Mouse (Mus musculus): ENCODE results near the gene Gm10271.

The Gm10271 gene

DNA sequence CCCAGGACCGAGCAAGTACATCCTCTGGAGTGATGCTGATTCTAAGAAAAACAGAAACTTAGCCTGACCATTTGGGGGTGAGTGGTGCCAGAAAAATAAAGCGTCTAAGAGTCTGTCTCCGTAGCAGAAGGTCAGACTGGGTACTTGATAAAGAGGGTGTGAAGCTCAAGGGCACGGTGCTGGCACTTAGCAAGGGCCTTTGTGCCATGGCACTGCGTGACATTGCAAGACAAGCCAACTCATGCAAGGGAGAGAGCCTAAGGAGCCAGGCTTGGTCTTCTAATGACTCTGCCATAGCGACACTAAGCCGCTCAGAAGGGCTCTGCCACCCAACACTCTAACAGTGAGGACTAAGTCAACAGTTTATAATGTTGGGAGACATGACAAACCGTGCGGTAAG, 6.4 kb upstream of the Gm10271 start:
- DNase-seq (ENCODE audit: low spot score), result no peak

DNA sequence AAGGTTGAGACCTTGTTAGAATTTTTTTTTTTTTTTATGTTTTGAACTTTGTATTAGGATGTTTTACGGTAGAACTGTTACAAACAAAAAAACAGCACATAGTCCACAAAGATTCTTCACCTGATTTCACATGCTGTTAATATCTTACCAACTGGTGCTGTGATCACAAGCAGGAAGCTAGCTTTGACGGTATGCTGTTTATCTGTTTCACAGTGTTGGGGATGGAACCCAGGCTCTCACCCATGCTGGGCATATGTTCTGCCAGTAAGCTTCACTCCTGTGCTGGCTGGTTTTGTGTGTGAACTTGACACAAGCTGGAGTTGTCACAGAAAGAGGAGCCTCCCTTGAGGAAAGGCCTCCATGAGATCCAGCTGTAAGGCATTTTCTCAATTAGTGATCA, 5.4 kb upstream of the Gm10271 start:
- DNase-seq (ENCODE audit: low spot score), result no peak

DNA sequence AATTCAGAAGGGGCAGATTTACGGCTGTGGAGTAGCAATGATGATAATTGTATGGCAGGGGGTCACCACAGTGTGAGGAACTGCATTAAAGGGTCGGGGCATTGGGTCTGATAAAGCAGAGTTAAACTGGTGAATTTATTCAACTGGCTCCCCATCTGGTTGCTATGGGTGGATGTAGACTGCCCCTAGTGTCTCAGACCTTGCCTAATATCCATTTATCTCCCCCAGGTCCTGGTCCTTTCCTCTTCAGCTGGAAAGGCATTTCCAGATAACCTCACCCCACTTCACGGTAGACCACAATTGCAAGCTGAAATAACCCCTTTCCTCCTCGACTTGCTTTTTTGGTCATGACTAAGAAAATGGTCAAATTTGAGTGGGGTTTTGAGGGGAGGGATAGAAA, 5.0 kb upstream of the Gm10271 start:
- no peak for DNase-seq (ENCODE audit: low spot score)

GRCm38 (mm10) chr10:116968741-116969140, 3.7 kb downstream of the Gm10271 start:
- no peak for DNase-seq (ENCODE audit: low spot score)

- DNase-seq (ENCODE audit: low spot score), result no peak
These were observed 6.3 kb downstream of the Gm10271 start for GRCm38 (mm10) chr10:116966065-116966464.

DNA sequence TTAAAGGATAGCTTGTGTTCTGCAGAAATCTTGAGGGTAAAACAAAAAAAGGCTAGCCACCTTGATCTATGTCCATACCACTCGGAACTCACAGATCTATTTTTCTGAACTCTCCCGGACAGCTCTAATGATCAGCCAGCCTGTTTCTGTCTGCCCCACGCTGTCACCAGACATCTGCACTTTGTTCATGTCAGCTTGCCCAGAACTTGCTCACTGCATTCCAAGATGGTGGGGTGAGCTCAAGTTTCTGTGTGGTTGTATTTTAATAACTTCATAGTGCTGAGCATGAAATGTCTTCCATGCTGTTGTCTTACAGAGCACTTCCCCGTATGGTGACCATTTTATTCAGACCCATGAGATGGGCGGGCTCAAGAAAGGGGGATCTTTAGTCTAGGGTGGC, 7.1 kb downstream of the Gm10271 start:
- peak; percentile 16 for DNase-seq (ENCODE audit: low spot score)

DNA sequence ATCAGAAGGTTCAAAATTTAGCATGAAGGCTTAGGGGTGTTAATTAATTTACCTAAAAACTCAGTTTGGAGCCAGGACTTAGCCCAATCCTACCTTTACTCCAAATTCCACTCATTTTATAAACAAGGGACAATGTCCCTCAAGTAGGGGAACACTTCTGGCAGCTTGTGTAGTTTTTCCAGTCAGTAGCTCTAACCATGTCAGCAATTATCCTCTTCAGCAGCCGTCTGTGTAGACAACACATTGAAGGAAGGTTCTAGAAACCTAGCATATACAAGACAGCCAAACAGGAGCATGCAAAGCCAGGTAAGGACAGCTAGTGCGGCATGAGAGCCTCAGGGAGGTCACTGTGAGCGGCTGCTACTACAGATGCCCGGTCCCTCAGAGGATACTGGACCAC, 7.8 kb downstream of the Gm10271 start:
- DNase-seq (ENCODE audit: low spot score), result no peak

- DNase-seq (ENCODE audit: low spot score), result no peak
These were observed 8.3 kb downstream of the Gm10271 start for GRCm38 (mm10) chr10:116964084-116964483.

DNA sequence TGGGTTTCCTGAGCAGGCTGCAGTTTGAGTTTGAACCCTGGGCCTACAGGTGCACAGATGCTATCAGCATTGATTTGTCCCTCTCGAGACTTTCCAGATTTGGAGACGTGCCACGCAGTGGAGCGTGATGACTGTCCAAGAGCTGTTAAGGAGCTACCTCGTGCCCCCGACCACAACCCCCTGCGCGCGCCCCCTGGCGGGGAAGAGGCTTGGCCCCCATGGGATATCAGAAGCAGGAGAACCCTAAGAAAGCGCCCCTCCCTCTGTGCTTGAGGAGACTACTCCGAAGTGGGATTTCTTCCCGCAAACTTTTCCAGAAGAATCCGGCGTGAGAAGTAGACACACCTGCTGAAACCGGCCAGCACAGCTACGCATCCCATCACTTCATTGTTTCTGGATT, 9.6 kb downstream of the Gm10271 start:
- no peak for DNase-seq (ENCODE audit: low spot score)

- DNase-seq (ENCODE audit: low spot score), result no peak
These were observed 10.3 kb downstream of the Gm10271 start for GRCm38 (mm10) chr10:116962152-116962551.

GRCm38 (mm10) chr10:116957867-116958551, 14.4 kb downstream of the Gm10271 start:
- DNase-seq (ENCODE audit: low spot score), result no peak

DNA sequence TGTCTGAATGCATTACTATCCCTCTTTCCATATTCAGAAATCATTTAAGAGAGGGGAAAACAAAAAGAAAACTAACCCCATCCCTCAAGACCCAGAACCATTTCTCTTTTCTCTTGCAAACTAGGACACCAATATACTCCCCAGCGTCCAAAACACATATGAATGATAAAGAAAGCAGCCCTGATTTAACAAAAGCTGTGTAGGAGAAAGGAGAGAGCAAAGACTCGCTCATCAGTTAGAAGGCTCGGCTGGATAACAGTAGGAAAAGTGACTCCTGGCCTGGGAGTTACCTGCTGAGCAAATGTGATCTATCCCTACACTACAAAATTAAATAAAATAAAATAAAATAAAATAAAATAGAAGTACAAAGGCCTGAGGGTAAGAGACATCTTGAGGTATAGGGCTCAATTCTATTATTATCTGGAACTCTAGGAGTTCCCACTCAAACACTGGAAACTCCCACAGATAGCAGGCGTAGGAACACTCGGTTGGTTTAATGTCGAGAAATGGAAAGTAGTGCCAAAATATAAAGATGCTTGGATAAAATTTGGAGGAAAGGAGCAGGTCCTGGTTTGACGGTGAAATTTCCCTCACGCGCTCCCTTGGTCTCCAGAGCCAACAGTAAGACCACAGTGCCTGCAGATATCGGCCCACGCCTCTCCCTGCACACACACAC, 15.8 kb downstream of the Gm10271 start:
- no peak for DNase-seq (ENCODE audit: low spot score)

DNA sequence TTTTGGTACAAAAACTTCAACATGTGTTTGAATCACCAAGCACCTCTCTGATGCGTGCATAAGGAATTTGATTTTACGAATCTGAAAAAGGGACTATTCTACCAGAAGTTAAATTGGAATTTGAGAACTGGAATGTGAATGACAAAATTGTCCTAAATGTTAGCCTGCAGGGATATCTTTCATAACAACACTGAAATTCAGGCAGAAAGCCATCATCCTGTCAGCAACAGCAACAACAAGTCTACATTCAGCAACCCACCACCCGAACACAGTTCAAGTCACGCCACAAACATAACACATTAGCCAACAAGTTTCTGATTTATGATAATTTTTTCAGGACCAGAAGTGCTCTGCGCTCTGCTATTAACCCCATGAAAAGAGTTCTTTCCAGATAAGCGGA, 17.2 kb downstream of the Gm10271 start:
- DNase-seq (ENCODE audit: low spot score), result no peak

- DNase-seq (ENCODE audit: low spot score), result no peak
These were observed 21.5 kb downstream of the Gm10271 start for GRCm38 (mm10) chr10:116950886-116951285.

DNA sequence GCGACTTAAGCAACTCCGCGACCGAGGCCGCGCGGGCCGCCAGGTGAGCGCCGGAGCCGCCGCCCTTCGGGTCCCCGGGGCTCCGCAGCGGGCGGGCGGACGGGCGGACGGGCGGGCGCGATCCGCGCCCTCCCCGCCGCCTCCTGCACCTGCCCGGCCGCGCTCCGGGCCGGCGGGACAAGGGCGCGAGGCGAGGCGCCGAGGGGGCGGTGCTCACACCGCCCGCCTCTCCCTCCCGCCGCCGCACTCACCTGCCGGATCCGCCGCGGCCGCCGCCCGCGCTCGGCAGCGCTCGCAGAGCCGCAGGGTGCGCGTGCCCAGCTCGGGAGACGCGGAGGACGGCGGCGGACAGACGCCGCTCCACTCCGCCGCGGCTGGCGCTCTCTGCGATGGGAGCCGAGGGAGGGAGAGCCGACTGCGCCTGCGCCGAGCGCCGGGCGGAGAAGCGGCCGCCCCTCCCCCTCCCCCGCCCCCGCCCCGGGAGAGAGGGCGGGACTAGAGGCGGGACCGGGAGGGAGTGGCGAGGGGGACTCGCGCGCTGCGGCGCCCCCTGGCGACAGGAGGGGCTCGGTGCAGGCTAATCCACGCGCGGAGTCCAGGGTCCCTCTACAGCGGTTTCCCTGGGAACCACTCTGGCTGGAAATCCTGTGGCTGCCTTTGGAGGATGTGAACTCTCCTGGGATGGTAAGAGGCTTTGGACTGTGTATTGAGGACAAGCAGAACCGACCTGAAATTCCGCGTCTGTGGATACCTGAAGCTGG, 22.2 kb downstream of the Gm10271 start, which contains the start of gene Rab3ip:
Gene Rab3ip (minus strand): TSS at position 761 of the 761 bp plus-strand sequence.
- peak; percentile 88 for DNase-seq (ENCODE audit: low spot score)

DNA sequence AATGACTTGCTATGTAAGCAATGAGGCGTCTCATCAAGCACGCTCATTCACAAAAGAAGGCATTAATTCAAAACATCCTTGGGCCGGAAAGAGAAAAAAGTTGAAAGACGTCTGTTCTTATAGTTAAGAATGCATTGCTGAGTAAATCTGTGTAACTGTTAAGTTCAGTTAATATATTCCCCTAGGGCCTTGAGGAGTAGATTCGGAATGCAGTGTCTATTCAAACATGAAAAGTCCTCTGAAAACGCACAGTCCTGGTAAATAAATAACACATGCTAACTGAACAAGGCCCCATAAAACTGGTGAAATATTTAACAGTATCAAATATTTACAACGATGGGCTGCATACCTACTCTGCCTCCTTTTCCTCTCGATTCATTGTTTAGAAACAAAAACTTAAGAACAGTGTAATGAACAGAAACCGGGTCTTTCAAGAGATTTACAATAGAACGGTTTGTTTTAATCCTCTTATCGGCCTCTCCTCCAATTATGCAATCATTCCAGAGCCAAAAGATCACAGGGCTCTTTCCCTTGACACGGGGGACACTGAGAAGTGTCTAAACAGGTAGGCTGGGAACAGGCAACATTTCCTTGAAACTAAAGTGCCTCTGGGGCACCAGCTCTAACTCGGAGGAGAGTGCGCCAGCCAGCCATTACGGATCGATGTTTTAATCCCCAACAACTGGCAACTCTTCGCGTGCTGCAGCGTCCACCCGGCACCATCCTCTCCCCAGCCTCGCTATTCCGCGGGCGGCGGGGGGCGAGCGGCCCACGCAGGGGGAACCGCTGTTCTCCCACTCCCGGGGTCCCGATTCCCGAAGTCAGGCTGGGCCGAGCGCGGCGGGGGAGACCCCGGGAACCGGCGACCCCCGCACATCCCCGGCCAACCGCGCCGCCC, 23.0 kb downstream of the Gm10271 start:
- no peak for DNase-seq (ENCODE audit: low spot score)

- DNase-seq (ENCODE audit: low spot score), result no peak
These were observed 24.0 kb downstream of the Gm10271 start for GRCm38 (mm10) chr10:116948414-116948813.

DNA sequence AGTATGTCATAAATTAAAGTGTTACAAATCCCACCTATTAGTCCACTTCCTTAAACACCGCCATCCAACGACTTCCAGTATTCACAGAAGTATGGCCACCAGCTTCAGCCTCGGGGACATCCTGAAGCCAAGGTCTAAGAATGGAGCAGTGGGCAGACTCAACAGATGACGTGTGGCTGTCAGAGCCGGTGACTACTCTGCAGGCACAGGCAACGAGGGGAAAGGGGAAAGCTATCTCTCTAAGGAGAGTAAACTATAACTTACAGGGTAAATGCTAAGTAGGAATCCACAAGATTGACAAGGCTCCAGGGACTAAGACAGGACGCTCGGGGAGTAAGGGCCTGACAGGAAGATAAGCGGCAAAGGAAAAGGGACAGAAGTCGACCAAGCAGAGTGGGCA, 27.5 kb downstream of the Gm10271 start:
- DNase-seq (ENCODE audit: low spot score), result no peak

DNA sequence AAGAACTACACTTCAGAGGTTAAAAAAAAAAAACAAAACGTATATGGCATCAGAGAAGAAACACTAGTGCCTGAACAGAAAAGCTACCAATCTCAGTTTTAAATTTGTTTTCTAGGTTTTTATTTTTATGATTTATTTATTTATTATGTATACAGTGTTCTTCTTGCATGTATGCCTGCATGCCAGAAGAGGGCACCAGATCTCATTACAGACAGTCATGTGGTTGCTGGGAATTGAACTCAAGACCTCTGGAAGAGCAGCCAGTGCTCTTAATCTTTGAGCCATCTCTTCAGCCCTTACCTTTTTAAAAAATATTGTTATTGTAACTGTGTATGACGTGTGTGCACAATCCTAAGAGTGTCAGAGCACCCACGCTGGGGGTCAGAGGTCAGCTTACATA, 28.3 kb downstream of the Gm10271 start:
- no peak for DNase-seq (ENCODE audit: low spot score)

- no peak for DNase-seq (ENCODE audit: low spot score)
These were observed 29.4 kb downstream of the Gm10271 start for GRCm38 (mm10) chr10:116943025-116943424.

GRCm38 (mm10) chr10:116935028-116935427, 37.4 kb downstream of the Gm10271 start:
- DNase-seq (ENCODE audit: low spot score), result no peak

DNA sequence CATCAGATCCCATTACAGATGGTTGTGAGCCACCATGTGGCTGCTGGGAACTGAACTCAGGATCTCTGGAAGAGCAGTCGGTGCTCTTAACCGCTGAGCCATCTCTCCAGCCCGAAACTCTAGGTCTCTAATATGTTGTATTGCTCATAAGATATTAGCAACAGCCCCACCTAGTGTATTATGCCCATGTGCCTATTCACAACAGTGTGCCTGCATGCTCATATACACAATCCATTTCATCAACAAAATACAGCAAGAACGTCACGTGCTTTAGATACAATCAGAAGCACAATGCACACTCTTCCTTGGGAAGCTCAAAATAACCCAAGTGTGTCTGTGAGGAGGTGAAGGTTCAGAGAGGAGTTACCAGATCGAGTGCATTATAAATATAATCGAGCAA, 38.6 kb downstream of the Gm10271 start:
- DNase-seq (ENCODE audit: low spot score), result no peak
